Mouse (Mus musculus): ENCODE measurements around the gene Tmem235. TPM values are rescaled to one million over a fixed set of nuclear protein-coding genes. Genes with fewer than 3 reads are reported as not detected.
"Not testable (repeated sequence)": the region's sequence is repeated elsewhere in the genome, so short reads cannot be mapped to it uniquely, and the experiment has no call there.

Gene Tmem235
- polyA plus RNA-seq, 1 experiment = 0.05 TPM

DNA sequence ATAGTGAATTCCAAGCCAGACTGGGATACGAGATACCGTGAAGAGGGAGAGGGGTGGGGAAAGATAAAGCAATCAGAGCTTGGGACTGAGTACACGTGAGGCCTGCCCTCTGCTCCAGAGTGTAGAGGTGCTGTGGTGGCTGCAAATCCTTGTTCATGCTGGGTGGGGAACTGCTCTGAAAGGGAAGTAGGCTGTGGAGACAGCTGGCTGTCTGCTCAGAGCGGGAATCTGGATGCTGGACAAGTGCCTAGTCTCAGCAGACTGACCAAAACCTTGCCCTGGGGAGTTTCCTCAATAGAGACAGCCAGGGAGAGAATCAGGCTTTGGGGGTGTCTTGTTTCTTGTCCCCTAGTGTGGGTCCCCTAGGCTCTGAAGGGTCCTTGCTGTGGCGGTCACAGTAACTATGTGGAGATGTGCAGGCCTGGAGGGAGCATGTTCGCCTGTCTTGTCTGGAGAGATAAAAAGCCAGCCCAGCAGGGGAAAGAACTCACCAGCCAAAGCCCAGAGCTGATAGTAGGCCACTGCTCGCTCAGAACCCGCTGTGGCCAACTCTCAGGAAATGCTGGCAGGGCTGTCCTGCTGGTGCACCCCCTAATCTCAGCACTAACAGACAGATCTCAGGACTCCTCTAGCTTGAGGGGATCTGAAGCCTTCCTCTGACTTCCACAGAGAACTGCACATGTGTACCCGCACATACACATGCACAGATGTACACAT is 31.5 kb upstream of the Tmem235 start:
- Histone ChIP-seq H3K27me3 (ENCODE audit: control insufficient read depth, insufficient read depth, insufficient read length) (no peaks in the 10 kb centered on the region), H3ac (ENCODE audit: control insufficient read depth, insufficient read length, low read depth) (no peak overlapping the region), H3K79me3 (ENCODE audit: low read depth) (peaks cover 11% of the 10 kb centered on the region), H3K36me3 (ENCODE audit: control insufficient read depth, insufficient read depth) (peaks cover 3% of the 10 kb centered on the region), H3K79me2 (ENCODE audit: control insufficient read depth, insufficient read depth) (peaks cover 30% of the 10 kb centered on the region), H3K4me3 (ENCODE audit: insufficient read depth, poor library complexity, severe bottlenecking) (no peak overlapping the region)
- TF ChIP-seq CEBPB (IDR thresholded peaks at IDR 0.05; ENCODE audit: low read depth) = no peak
- peak; percentile 28 for TF ChIP-seq USF1 (IDR thresholded peaks at IDR 0.05; ENCODE audit: low read depth)
- no peak for TF ChIP-seq MYOG (IDR thresholded peaks at IDR 0.05; ENCODE audit: control insufficient read depth, extremely low read depth, insufficient read length)
- no peak for TF ChIP-seq FOSL1 (IDR thresholded peaks at IDR 0.05; ENCODE audit: insufficient read depth, low read length, poor library complexity, severe bottlenecking)
- no peak for TF ChIP-seq MAX (IDR thresholded peaks at IDR 0.05)
- TF ChIP-seq MYOD1 (IDR thresholded peaks at IDR 0.05; ENCODE audit: control insufficient read depth, insufficient read length, low read depth) = peak; percentile 42
- TF ChIP-seq CTCF (IDR thresholded peaks at IDR 0.05; ENCODE audit: control insufficient read depth, insufficient read depth, insufficient read length) = no peak

DNA sequence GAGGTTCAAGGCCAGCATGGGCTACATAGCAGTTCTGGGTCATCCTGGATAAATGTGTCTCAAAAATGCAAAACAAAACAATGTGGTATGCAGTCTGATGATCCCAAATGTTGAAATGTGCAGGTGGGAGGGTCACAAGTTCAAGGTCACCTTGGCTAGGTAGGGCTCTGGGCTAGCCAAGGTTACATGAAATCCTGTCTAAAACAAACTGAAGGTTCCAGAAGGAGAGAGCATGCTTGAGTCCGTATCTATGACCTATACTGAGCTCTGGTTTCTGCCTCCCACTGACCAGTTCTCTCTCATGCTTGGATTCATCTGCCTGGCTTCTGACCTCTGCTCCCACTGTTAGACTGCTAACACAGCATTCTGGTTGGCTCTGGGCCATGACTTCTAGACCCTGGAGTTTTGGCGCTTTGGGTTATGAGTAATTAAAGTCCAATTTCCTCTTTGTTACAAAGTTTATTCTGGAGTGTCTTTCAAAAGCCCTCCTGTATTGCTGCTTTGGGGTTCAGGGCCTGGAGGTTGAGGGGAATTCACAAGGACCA is 30.8 kb upstream of the Tmem235 start:
- H3K4me3 ChIP-seq (ENCODE audit: insufficient read depth, poor library complexity, severe bottlenecking) = no peak overlapping the region
- H3K79me2 ChIP-seq (ENCODE audit: control insufficient read depth, insufficient read depth) = peaks cover 23% of the 10 kb centered on the region
- H3K27me3 ChIP-seq (ENCODE audit: control insufficient read depth, insufficient read depth, insufficient read length) = no peaks in the 10 kb centered on the region
- H3ac ChIP-seq (ENCODE audit: control insufficient read depth, insufficient read length, low read depth) = no peak overlapping the region
- peaks cover 6% of the 10 kb centered on the region for H3K79me3 ChIP-seq (ENCODE audit: low read depth)
- TF ChIP-seq CTCF (IDR thresholded peaks at IDR 0.05; ENCODE audit: control insufficient read depth, insufficient read depth, insufficient read length) (no peak), MYOG (IDR thresholded peaks at IDR 0.05; ENCODE audit: control insufficient read depth, extremely low read depth, insufficient read length) (no peak), FOSL1 (IDR thresholded peaks at IDR 0.05; ENCODE audit: insufficient read depth, low read length, poor library complexity, severe bottlenecking) (no peak), CEBPB (IDR thresholded peaks at IDR 0.05; ENCODE audit: low read depth) (no peak), USF1 (IDR thresholded peaks at IDR 0.05; ENCODE audit: low read depth) (no peak), MAX (IDR thresholded peaks at IDR 0.05) (no peak), MYOD1 (IDR thresholded peaks at IDR 0.05; ENCODE audit: control insufficient read depth, insufficient read length, low read depth) (no peak)
- no peaks in the 10 kb centered on the region for H3K36me3 ChIP-seq (ENCODE audit: control insufficient read depth, insufficient read depth)

DNA sequence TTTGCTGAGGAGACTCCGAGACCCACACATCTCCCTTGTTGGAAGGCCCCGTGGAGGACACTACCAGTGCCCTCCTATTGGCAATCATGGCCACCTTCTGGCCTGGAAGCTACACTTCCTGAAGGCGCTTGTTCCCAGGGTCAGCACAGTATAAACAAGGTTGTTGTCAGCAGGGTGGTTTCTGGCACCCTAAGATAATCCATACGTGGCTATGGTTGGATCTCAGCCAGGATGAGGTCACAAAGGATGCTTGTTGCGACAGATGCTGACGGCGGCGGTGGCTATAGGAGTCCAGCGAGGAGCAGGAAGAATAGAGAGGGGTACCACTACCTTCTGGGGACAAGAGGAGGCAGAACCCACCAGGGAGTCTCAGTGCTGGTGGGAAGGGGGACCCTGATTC is 30.2 kb upstream of the Tmem235 start:
- no peak overlapping the region for H3ac ChIP-seq (ENCODE audit: control insufficient read depth, insufficient read length, low read depth)
- H3K79me3 ChIP-seq (ENCODE audit: low read depth) = no peaks in the 10 kb centered on the region
- H3K27me3 ChIP-seq (ENCODE audit: control insufficient read depth, insufficient read depth, insufficient read length) = no peaks in the 10 kb centered on the region
- TF ChIP-seq FOSL1 (IDR thresholded peaks at IDR 0.05; ENCODE audit: insufficient read depth, low read length, poor library complexity, severe bottlenecking) = no peak
- peak; percentile 40 for TF ChIP-seq CEBPB (IDR thresholded peaks at IDR 0.05; ENCODE audit: low read depth)
- H3K79me2 ChIP-seq (ENCODE audit: control insufficient read depth, insufficient read depth) = peaks cover 17% of the 10 kb centered on the region
- H3K36me3 ChIP-seq (ENCODE audit: control insufficient read depth, insufficient read depth) = no peaks in the 10 kb centered on the region
- H3K4me3 ChIP-seq (ENCODE audit: insufficient read depth, poor library complexity, severe bottlenecking) = no peak overlapping the region

DNA sequence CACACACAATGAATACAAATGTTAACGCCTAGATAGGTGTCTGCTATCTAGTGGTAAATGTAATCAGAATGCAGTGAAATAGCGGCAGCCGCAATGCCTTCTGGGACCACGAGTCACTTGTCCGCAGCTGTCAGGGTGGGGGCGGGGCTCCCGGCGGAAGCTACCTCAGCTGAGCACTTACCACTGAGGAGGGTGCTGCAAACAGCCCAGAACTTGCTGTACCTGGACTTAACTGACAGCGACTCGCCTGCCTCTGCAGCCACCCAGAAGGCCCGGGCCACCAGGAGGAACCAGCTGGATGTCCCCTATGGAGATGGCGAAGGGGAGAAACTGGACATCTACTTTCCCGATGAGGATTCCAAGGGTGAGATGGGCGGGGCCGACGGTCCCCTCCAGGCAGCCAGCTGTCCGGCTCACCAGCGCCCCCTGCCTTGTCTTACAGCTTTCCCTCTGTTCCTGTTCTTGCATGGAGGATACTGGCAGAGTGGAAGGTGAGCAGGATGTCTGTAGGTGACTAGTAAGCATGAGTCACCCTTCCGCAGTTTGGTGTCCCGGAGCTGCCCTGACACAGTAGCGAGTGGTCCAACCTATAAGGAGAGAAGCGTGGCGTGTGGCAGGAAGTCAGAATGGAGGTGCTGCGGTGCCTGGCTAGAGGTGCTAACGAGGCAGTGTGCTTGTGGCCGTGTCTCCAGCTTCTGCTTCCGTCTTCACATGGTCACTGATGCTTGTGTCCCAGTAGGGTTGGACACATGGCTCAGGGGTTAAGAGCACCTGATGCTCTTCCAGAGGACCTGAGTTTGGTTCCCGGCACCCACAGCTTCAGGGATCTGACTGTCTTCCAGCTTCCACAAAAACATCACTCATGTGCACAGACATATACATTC is 28.2 kb upstream of the Tmem235 start:
- H3K79me2 ChIP-seq (ENCODE audit: control insufficient read depth, insufficient read depth) = peaks cover 3% of the 10 kb centered on the region
- no peaks in the 10 kb centered on the region for H3K36me3 ChIP-seq (ENCODE audit: control insufficient read depth, insufficient read depth)
- peak; percentile 74 for TF ChIP-seq CTCF (IDR thresholded peaks at IDR 0.05; ENCODE audit: control insufficient read depth, insufficient read depth, insufficient read length)
- no peak for TF ChIP-seq FOSL1 (IDR thresholded peaks at IDR 0.05; ENCODE audit: insufficient read depth, low read length, poor library complexity, severe bottlenecking)
- no peak for TF ChIP-seq USF1 (IDR thresholded peaks at IDR 0.05; ENCODE audit: low read depth)
- TF ChIP-seq MYOD1 (IDR thresholded peaks at IDR 0.05; ENCODE audit: control insufficient read depth, insufficient read length, low read depth) = peak; percentile 65
- no peaks in the 10 kb centered on the region for H3K79me3 ChIP-seq (ENCODE audit: low read depth)
- H3ac ChIP-seq (ENCODE audit: control insufficient read depth, insufficient read length, low read depth) = no peak overlapping the region
- no peaks in the 10 kb centered on the region for H3K27me3 ChIP-seq (ENCODE audit: control insufficient read depth, insufficient read depth, insufficient read length)
- H3K4me3 ChIP-seq (ENCODE audit: insufficient read depth, poor library complexity, severe bottlenecking) = peak overlapping the region; percentile 21

DNA sequence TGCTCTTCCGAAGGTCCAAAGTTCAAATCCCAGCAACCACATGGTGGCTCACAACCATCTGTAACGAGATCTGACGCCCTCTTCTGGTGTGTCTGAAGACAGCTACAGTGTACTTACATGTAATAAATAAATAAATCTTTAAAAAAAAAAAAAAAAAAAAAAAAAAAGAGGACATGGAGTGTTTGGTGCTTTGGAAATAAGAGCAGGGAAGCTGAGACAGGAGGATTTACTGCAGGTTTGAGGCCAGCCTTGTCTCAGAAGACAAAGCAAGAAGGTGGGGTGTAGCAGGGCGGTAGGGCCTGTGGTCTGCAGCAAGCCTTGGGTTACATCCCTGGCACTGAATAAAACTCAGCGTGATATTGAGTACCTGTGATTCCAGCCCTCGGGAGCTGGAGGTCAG is 27.0 kb upstream of the Tmem235 start:
- not testable (repeated sequence) for H3K79me3 ChIP-seq (ENCODE audit: low read depth); H3ac ChIP-seq (ENCODE audit: control insufficient read depth, insufficient read length, low read depth); H3K36me3 ChIP-seq (ENCODE audit: control insufficient read depth, insufficient read depth); H3K79me2 ChIP-seq (ENCODE audit: control insufficient read depth, insufficient read depth); H3K4me3 ChIP-seq (ENCODE audit: insufficient read depth, poor library complexity, severe bottlenecking); H3K27me3 ChIP-seq (ENCODE audit: control insufficient read depth, insufficient read depth, insufficient read length)

DNA sequence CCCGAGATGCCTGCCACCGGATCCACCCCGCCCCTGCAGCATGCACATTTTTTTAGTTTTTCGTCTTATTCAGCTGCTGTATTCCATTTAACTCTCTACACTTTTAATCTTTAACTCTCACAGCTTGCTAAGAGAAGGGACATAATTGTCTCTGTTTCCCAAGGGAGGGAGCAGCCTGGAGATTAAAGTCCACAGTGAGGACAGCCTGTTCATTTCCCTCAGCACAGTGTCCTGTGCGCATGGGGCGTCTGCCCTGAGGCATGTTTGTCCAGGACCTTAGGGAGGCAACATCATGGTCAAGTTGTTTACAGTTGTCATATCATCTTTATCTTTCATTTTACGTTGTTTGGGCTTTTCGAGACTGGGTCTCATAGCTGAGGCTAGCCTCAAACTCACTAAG is 26.5 kb upstream of the Tmem235 start:
- no peak overlapping the region for H3ac ChIP-seq (ENCODE audit: control insufficient read depth, insufficient read length, low read depth)
- no peaks in the 10 kb centered on the region for H3K79me2 ChIP-seq (ENCODE audit: control insufficient read depth, insufficient read depth)
- no peak overlapping the region for H3K4me3 ChIP-seq (ENCODE audit: insufficient read depth, poor library complexity, severe bottlenecking)
- H3K36me3 ChIP-seq (ENCODE audit: control insufficient read depth, insufficient read depth) = no peaks in the 10 kb centered on the region
- H3K79me3 ChIP-seq (ENCODE audit: low read depth) = no peaks in the 10 kb centered on the region
- TF ChIP-seq MAX (IDR thresholded peaks at IDR 0.05) (no peak), CTCF (IDR thresholded peaks at IDR 0.05; ENCODE audit: control insufficient read depth, insufficient read depth, insufficient read length) (no peak), CEBPB (IDR thresholded peaks at IDR 0.05; ENCODE audit: low read depth) (no peak), MYOD1 (IDR thresholded peaks at IDR 0.05; ENCODE audit: control insufficient read depth, insufficient read length, low read depth) (no peak), FOSL1 (IDR thresholded peaks at IDR 0.05; ENCODE audit: insufficient read depth, low read length, poor library complexity, severe bottlenecking) (no peak), MYOG (IDR thresholded peaks at IDR 0.05; ENCODE audit: control insufficient read depth, extremely low read depth, insufficient read length) (no peak), USF1 (IDR thresholded peaks at IDR 0.05; ENCODE audit: low read depth) (no peak)
- no peaks in the 10 kb centered on the region for H3K27me3 ChIP-seq (ENCODE audit: control insufficient read depth, insufficient read depth, insufficient read length)
